Mouse (Mus musculus) stomach, embryonic 14.5 days (tissue): Measurements from ENCODE around the gene Vrk1. TPM values are rescaled to one million over a fixed set of nuclear protein-coding genes. Genes with fewer than 3 reads are reported as not detected.

Experiments
- ATAC-seq: fragments of 200-750 bp; cut with Nextera tagmentation; 2 replicates; pipeline ENCODE4 v1.8.0; 2017; ENCODE audit warnings: low read depth, moderate TSS enrichment; ENCODE audit not compliant: insufficient number of reproducible peaks, insufficient read depth, low FRiP score
- H3K27ac ChIP-seq: fragments of 300-500 bp; sonication (generic); 2 replicates; pipeline ENCODE4 v1.5.1; 2014; ENCODE audit warnings: mild to moderate bottlenecking, low read length, moderate library complexity, mixed read lengths
- H3K27me3 ChIP-seq: fragments of 300-500 bp; sonication (generic); 2 replicates; pipeline ENCODE4 v1.6.1; 2014; ENCODE audit warnings: low read length, control low read depth, mixed read lengths; ENCODE audit not compliant: control insufficient read depth, insufficient read depth
- H3K36me3 ChIP-seq: fragments of 300-500 bp; sonication (generic); 2 replicates; pipeline ENCODE4 v1.6.1; 2014; ENCODE audit warnings: mild to moderate bottlenecking, control low read depth, low read length, moderate library complexity, mixed read lengths; ENCODE audit not compliant: control insufficient read depth, insufficient read depth
- H3K4me1 ChIP-seq: fragments of 300-500 bp; sonication (generic); 2 replicates; pipeline ENCODE4 v1.6.1; 2014; ENCODE audit warnings: low read length, control low read depth, mixed read lengths; ENCODE audit not compliant: control insufficient read depth, insufficient read depth
- H3K4me2 ChIP-seq: fragments of 300-500 bp; sonication (generic); replicated peaks from 2 replicates; pipeline ENCODE4 v1.6.1; 2014; ENCODE audit warnings: low read depth, low read length, control low read depth
- H3K4me3 ChIP-seq: fragments of 300-500 bp; sonication (generic); 2 replicates; pipeline ENCODE4 v1.5.1; 2014; ENCODE audit warnings: low read depth, low read length, control low read depth
- H3K9ac ChIP-seq: fragments of 300-500 bp; sonication (generic); replicated peaks from 2 replicates; pipeline ENCODE4 v1.6.1; 2014; ENCODE audit warnings: low read depth, mild to moderate bottlenecking, control low read depth, low read length, moderate library complexity, mixed read lengths
- H3K9me3 ChIP-seq: fragments of 300-500 bp; sonication (generic); 2 replicates; pipeline ENCODE4 v1.6.1; 2016; ENCODE audit warnings: low read depth, low read length, control low read depth; ENCODE audit not compliant: control insufficient read depth
- WGBS: fragments of 180-500 bp; shearing (Covaris S2); extraction: QIAGEN DNeasy Blood & Tissue Kit; methylation state at CpG from one replicate; pipeline ENCODE4 v1.1.7; 2014; 5-methylcytosine and 5-hydroxymethylcytosine counted together
- polyA plus RNA-seq: library from polyadenylated mRNA; unstranded; fragments of >200 nt; fragmentation: Nextera tagmentation; extraction: Ambion mirVana; gene quantifications from 2 replicates; pipeline ENCODE4 v1.2.1, GENCODE M21; 2014

Vrk1 gene
- polyA plus RNA-seq, 1 experiment from 2014 or later = 64.4 TPM

DNA sequence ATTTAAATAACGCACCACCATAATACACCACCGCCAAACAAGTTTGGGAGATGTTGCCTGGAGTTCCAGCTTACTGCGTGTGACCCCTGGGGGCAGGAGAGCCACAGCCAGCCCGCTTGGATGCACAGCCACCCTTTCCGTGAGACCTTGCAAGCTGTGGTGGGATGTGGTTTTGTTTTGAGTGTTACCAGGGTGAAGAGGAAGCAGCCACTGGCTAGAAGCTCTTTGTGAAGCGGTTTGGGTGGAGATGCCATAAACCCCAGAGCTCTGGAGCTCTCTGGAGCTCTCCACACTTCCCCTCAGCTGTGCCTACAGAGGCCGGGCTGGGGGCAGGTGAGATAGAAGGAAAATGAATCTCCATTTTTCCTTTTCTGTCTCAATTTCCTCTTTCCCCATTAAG, 38.8 kb upstream of the Vrk1 start:
- H3K27ac ChIP-seq = no peak overlapping the region
- ATAC-seq = no peak
- no peaks in the 10 kb centered on the region; the same call in 1 of the 2 replicates for H3K9me3 ChIP-seq
- 69% methylated on average over 7 of the region's 7 CpGs for WGBS
- no peaks in the 10 kb centered on the region for H3K27me3 ChIP-seq
- H3K9ac ChIP-seq = no peak overlapping the region
- no peaks in the 10 kb centered on the region for H3K36me3 ChIP-seq
- no peaks in the 10 kb centered on the region for H3K4me1 ChIP-seq
- no peak overlapping the region for H3K4me2 ChIP-seq
- H3K4me3 ChIP-seq = no peak overlapping the region

DNA sequence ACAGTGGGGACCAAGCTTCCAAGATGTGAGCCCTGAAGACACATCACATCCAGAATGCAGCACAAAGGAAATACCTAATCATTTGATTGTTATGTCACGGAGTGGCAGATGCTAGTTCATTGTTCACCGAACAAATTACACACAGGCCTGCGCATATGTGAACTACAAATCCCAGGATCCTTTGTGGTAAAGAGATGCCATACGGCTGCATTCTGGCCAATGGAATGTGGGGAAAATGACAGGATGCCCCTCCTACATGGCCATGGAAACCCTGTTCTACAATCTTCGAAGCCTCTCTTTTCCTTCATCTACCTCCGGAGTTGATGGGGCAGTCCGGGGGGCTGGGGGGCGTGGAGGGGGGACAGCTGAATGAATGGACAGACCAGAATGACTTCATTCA, 37.4 kb upstream of the Vrk1 start:
- Histone ChIP-seq H3K9ac (no peak overlapping the region), H3K4me1 (no peaks in the 10 kb centered on the region)

DNA sequence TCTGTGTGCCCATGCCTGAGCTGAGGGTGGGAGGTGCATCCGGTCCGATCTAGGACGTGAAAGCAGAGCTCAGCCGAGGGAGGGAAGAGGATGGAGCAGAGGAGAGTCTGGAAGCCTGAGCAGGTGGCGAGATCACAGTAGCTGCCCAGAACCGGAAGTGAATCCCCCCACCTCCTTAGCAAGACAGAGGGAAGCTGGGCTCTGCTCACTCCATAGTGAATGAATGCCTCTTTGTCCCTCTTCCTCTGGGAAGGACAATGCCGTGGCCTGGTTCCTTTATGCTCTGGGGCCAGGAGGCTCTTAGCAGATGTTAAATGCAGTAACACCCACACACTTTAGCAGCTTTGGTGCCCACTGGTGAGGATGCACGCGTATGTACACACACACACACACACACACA, 36.3 kb upstream of the Vrk1 start:
- H3K27me3 ChIP-seq = no peaks in the 10 kb centered on the region
- no peaks in the 10 kb centered on the region for H3K36me3 ChIP-seq
- 56% methylated on average over 9 of the region's 9 CpGs for WGBS
- no peak overlapping the region for H3K9ac ChIP-seq
- ATAC-seq = no peak
- H3K4me2 ChIP-seq = no peak overlapping the region
- no peaks in the 10 kb centered on the region; the same call in 1 of the 2 replicates for H3K9me3 ChIP-seq
- no peak overlapping the region for H3K27ac ChIP-seq
- no peak overlapping the region for H3K4me3 ChIP-seq
- no peaks in the 10 kb centered on the region for H3K4me1 ChIP-seq

More for the DNA sequence above, 37.4 kb upstream of the Vrk1 start:
- Histone ChIP-seq H3K9me3 (no peaks in the 10 kb centered on the region; the same call in 1 of the 2 replicates), H3K27me3 (no peaks in the 10 kb centered on the region), H3K4me2 (no peak overlapping the region), H3K27ac (no peak overlapping the region), H3K4me3 (no peak overlapping the region), H3K36me3 (no peaks in the 10 kb centered on the region)
- WGBS = 88% methylated on average over 8 of the region's 8 CpGs
- no peak for ATAC-seq

GRCm38 (mm10) chr12:105974107-105974506, 35.9 kb upstream of the Vrk1 start:
- Histone ChIP-seq H3K27me3 (no peaks in the 10 kb centered on the region), H3K4me3 (no peak overlapping the region), H3K27ac (no peak overlapping the region), H3K4me2 (no peak overlapping the region), H3K4me1 (no peaks in the 10 kb centered on the region), H3K9ac (no peak overlapping the region), H3K9me3 (no peaks in the 10 kb centered on the region; the same call in 1 of the 2 replicates), H3K36me3 (no peaks in the 10 kb centered on the region)
- ATAC-seq = no peak
- 49% methylated on average over 5 of the region's 5 CpGs for WGBS

DNA sequence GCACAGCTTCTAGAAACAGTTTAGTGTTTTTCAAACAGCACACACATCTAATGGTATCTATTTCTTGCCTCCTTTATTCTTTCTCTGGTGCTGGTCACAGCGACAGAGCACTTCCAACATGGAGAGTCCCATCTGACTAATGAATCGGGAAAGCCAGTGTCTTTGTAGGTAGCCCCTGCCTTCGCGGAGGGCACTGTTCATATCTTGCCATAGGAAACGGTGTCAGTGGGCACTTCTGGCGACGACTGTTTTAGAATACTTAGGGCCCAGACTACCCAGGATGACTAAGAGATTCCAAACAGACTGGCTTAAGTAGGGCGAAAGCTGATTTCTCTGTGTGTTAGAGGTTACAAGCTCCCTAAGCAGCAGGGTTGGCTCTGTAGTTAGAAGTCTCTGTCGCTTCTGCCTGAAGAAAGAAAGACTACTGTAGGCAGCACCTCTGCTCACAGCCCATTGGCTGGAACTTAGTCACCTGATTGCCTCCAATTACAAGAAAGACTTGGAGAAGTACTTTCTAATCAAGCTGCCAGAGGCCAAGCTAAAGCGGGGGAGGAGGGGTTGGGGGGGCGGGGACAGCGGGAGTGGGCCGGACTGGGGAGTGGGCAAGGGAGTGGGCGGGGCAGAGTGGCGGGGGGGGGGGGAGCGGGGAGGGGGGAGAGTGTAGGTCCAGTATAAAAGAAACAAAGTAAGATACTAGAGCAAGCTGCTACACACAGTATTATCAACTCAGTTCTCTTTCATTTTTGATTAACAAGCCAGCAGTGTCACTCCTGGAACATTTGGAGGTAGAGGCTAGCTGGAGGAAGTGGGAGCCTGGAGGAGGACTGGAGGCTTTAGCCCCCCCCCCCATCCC, 28.7 kb upstream of the Vrk1 start:
- ATAC-seq = 0 out of 2 replicates have a peak, but pooled peaks have one; percentile 33
- no peaks in the 10 kb centered on the region; the same call in 1 of the 2 replicates for H3K9me3 ChIP-seq
- H3K36me3 ChIP-seq = no peaks in the 10 kb centered on the region
- no peaks in the 10 kb centered on the region for H3K27me3 ChIP-seq
- H3K4me1 ChIP-seq = no peaks in the 10 kb centered on the region
- WGBS = 25% methylated on average over 10 of the region's 16 CpGs
- H3K27ac ChIP-seq = no peak overlapping the region
- H3K9ac ChIP-seq = no peak overlapping the region
- H3K4me2 ChIP-seq = peak overlapping the region; percentile 4; the same call in 1 of the 2 replicates
- H3K4me3 ChIP-seq = no peak overlapping the region

GRCm38 (mm10) chr12:105981974-105982305, 28.1 kb upstream of the Vrk1 start:
- no peak overlapping the region for H3K4me2 ChIP-seq
- no peaks in the 10 kb centered on the region for H3K36me3 ChIP-seq
- H3K9me3 ChIP-seq = no peaks in the 10 kb centered on the region; the same call in 1 of the 2 replicates
- no peak for ATAC-seq
- WGBS = 87% methylated on average over 7 of the region's 7 CpGs
- no peaks in the 10 kb centered on the region for H3K4me1 ChIP-seq
- H3K4me3 ChIP-seq = no peak overlapping the region
- H3K27ac ChIP-seq = no peak overlapping the region
- no peaks in the 10 kb centered on the region for H3K27me3 ChIP-seq
- H3K9ac ChIP-seq = no peak overlapping the region

- Histone ChIP-seq H3K4me3 (no peak overlapping the region), H3K9me3 (no peaks in the 10 kb centered on the region; the same call in 1 of the 2 replicates), H3K36me3 (no peaks in the 10 kb centered on the region), H3K4me1 (no peaks in the 10 kb centered on the region), H3K27ac (no peak overlapping the region), H3K27me3 (no peaks in the 10 kb centered on the region), H3K9ac (no peak overlapping the region), H3K4me2 (no peak overlapping the region)
- no peak for ATAC-seq
- WGBS = 91% methylated on average over 6 of the region's 6 CpGs
These were observed 27.4 kb upstream of the Vrk1 start for GRCm38 (mm10) chr12:105982598-105982997.

GRCm38 (mm10) chr12:105983499-105983898, 26.5 kb upstream of the Vrk1 start:
- no peak overlapping the region for H3K27ac ChIP-seq
- no peak overlapping the region for H3K4me2 ChIP-seq
- WGBS = 88% methylated on average over 9 of the region's 9 CpGs
- H3K9ac ChIP-seq = no peak overlapping the region
- ATAC-seq = no peak
- H3K4me1 ChIP-seq = no peaks in the 10 kb centered on the region
- no peaks in the 10 kb centered on the region for H3K27me3 ChIP-seq
- no peaks in the 10 kb centered on the region for H3K36me3 ChIP-seq
- H3K4me3 ChIP-seq = no peak overlapping the region
- no peaks in the 10 kb centered on the region; the same call in 1 of the 2 replicates for H3K9me3 ChIP-seq
